Mouse (Mus musculus) hindbrain, embryonic 12.5 days (tissue): ENCODE measurements at regions not wholly inside any gene's neighbourhood (a gene's known extent, or its start where the extent isn't known, plus 50 kb on each side); places are given as distances from the start of the nearest gene placed in this dataset.
A peak's percentile ranks its signal among the peaks of the same experiment; 100 is the strongest.

ENCODE experiments used
- ATAC-seq: fragments of 200-750 bp; cut with Nextera tagmentation; 2 replicates; pipeline ENCODE4 v1.8.0; 2017; ENCODE audit warnings: moderate TSS enrichment; ENCODE audit not compliant: low FRiP score
- H3K27ac ChIP-seq: fragments of 300-500 bp; sonication (generic); 2 replicates; pipeline ENCODE4 v1.5.1; 2016; ENCODE audit warnings: mild to moderate bottlenecking
- H3K27me3 ChIP-seq: fragments of 300-500 bp; sonication (generic); 2 replicates; pipeline ENCODE4 v1.6.1; 2016; ENCODE audit warnings: mild to moderate bottlenecking
- H3K36me3 ChIP-seq: fragments of 300-500 bp; sonication (generic); 2 replicates; pipeline ENCODE4 v1.6.1; 2016; ENCODE audit warnings: mild to moderate bottlenecking
- H3K4me1 ChIP-seq: fragments of 300-500 bp; sonication (generic); 2 replicates; pipeline ENCODE4 v1.6.1; 2016
- H3K4me2 ChIP-seq: fragments of 300-500 bp; sonication (generic); replicated peaks from 2 replicates; pipeline ENCODE4 v1.6.1; 2016; ENCODE audit warnings: mild to moderate bottlenecking
- H3K4me3 ChIP-seq: fragments of 300-500 bp; sonication (generic); 2 replicates; pipeline ENCODE4 v1.5.1; 2016; ENCODE audit warnings: mild to moderate bottlenecking
- H3K9ac ChIP-seq: fragments of 300-500 bp; sonication (generic); 2 replicates; pipeline ENCODE4 v1.6.1; 2016; ENCODE audit warnings: mild to moderate bottlenecking, moderate library complexity
- H3K9me3 ChIP-seq: fragments of 300-500 bp; sonication (generic); replicated peaks from 2 replicates; pipeline ENCODE4 v1.6.1; 2016; ENCODE audit warnings: mild to moderate bottlenecking
- WGBS: fragments of 180-500 bp; shearing (Covaris S2); methylation state at CpG from one replicate; pipeline ENCODE4 v1.1.7; 2016; 5-methylcytosine and 5-hydroxymethylcytosine counted together

DNA sequence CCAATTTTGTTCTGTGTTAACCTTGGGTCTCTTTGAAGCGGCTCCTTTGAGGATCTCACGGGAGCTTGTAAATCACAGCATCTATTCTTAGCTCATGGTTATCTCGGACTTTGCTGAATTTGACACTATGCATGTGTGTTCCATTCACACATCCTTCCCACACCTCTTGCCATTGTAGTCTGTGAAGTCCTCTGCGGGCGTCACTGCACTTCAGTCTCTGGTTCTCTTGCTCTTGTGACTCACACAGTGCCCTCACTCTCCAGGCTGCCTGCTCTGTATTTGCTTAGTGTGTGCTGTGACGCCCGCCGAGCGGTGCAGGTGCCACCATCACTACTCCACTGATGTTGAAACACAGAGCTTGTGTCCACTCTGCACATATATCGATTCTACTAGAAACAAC lies 1271.2 kb downstream of the Synb start:
- Histone ChIP-seq H3K27me3 (no peaks in the 10 kb centered on the region), H3K4me2 (no peak overlapping the region), H3K9me3 (no peaks in the 10 kb centered on the region), H3K27ac (no peak overlapping the region), H3K4me1 (peaks cover 14% of the 10 kb centered on the region), H3K4me3 (no peak overlapping the region), H3K36me3 (no peaks in the 10 kb centered on the region), H3K9ac (no peak overlapping the region)
- no peak for ATAC-seq
- WGBS, result 92% methylated on average over 10 of the region's 10 CpGs

DNA sequence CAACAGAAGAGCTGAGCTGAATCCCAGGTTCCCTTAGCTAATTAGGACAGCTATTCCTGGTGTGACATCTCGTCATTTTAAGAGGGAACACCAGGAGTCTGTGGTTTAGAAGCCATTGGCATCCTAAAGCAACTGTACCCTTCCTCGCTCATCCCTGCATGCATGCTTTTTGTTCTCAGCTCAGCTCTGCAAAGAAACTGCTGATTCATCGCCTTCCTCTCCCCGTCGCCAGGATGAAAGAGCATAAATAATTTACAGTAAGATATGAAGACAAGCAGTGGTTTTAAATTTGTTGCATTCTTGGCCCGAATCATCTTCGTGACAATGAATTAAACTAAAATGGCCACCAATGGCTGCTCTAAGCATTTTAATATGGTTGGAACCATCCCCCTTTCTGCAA lies 1272.9 kb downstream of the Synb start:
- Histone ChIP-seq H3K27me3 (no peaks in the 10 kb centered on the region), H3K4me2 (no peak overlapping the region), H3K4me3 (no peak overlapping the region), H3K36me3 (no peaks in the 10 kb centered on the region), H3K9me3 (no peaks in the 10 kb centered on the region), H3K27ac (peak overlapping the region; percentile 55), H3K4me1 (peaks cover 14% of the 10 kb centered on the region), H3K9ac (no peak overlapping the region)
- no peak for ATAC-seq
- 70% methylated on average over 7 of the region's 7 CpGs for WGBS

DNA sequence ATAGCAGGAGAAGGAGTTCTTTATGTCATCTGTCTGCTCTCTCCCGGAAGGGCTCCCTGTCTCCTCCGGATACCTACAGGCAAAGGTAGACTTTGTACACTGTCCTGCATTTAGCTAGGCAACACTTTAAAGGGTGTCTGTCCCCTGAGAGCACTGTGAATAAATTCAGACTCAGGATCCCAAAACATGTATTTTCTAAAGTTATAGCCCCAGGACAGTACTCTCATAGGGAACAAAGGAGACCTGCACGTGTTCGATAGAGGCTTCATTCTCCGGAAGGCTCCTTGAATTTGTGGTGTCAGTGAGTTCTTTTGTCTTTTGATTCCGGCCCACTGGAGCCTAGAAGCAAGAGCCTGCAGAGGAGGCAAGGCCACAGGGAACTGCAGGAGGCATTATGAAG lies 1273.3 kb downstream of the Synb start:
- H3K4me2 ChIP-seq, result no peak overlapping the region
- peak overlapping the region; percentile 55 for H3K27ac ChIP-seq
- H3K27me3 ChIP-seq, result no peaks in the 10 kb centered on the region
- H3K4me1 ChIP-seq, result peaks cover 14% of the 10 kb centered on the region
- H3K4me3 ChIP-seq, result no peak overlapping the region
- ATAC-seq, result no peak
- H3K9me3 ChIP-seq, result no peaks in the 10 kb centered on the region
- no peak overlapping the region for H3K9ac ChIP-seq
- 45% methylated on average over 6 of the region's 6 CpGs for WGBS
- H3K36me3 ChIP-seq, result no peaks in the 10 kb centered on the region

DNA sequence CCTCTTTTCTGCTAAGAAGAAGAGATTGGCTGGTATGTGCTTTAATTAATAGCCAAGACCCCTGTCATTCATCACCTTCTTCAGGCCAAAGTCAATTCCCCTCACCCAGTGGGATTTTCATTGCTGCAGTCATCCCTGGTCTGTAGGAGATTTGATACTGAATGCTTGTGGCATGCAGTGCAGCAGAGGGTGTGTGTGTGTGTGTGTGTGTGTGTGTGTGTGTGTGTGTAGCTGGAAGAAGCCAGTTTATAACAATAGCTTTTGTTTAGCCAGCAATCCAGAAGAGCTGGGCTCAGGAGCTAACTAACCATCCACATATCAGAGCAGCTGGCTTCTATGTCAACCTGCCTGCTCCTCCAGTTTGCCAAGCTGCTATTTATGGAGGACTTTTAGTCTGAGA lies 1275.4 kb downstream of the Synb start:
- no peaks in the 10 kb centered on the region for H3K9me3 ChIP-seq
- H3K27ac ChIP-seq, result peak overlapping the region; percentile 64
- H3K4me2 ChIP-seq, result no peak overlapping the region
- H3K4me1 ChIP-seq, result peaks cover 14% of the 10 kb centered on the region
- H3K36me3 ChIP-seq, result no peaks in the 10 kb centered on the region
- peak; percentile 36; the same call in 1 of the 2 replicates for ATAC-seq
- no peak overlapping the region for H3K4me3 ChIP-seq
- no peak overlapping the region for H3K9ac ChIP-seq
- H3K27me3 ChIP-seq, result no peaks in the 10 kb centered on the region

DNA sequence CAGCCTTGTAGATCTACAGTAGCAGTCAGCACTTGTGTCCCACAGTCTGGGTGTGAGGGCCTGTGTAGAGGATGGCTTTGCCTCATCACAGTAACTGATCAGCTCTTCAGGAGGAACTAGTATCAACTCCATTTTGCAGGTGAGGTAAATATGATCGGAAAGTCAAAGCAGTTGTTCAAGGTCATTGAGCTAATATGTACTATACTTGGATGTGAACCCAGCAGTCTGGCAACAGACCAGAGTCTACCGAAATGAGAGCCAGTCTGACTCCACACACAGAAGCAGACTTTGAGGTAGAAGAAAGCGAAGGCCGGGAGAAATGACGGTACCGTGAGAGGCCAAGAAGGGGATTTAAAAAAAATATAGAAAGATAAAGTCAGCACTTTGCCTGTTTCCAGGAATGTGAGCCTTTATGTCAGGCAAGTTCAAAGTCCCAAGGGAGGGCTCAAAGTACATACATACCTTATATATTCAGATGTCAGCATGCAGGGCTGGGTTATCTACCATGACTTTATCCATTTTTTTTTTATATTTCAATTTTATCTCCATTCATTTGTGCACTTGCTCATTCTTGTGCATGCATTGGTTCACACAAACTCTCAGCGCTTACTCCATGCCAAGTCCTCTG lies 1297.2 kb downstream of the Synb start:
- no peak for ATAC-seq
- no peaks in the 10 kb centered on the region for H3K9me3 ChIP-seq
- H3K27ac ChIP-seq, result no peak overlapping the region
- no peak overlapping the region for H3K4me2 ChIP-seq
- H3K27me3 ChIP-seq, result no peaks in the 10 kb centered on the region
- no peaks in the 10 kb centered on the region for H3K36me3 ChIP-seq
- WGBS, result 85% methylated on average over 7 of the region's 7 CpGs
- peaks cover 6% of the 10 kb centered on the region; the same call in 1 of the 2 replicates for H3K4me1 ChIP-seq
- H3K9ac ChIP-seq, result no peak overlapping the region
- no peak overlapping the region for H3K4me3 ChIP-seq

DNA sequence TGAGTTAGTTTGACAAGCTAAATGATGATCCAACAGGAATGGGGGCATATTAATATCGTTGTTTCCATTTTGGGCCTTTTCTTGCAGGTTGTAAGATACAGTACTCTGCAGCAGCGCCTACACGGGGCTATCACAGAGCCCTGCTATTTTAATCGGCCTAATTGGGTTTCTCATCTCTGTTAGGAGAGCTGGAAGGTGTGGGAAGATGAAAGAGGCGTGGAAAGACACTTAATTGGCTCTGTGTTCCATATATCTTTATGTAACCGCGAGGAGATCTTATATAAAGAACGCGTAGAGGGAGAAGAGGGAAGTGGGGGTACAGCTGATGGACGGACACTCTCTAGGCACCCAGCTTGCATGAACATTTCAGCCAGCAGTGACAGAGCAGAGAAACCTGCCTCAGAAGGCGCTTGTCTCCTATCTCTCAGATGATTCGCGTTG lies 1300.5 kb downstream of the Synb start:
- no peak overlapping the region for H3K9ac ChIP-seq
- peak overlapping the region; percentile 30 for H3K4me2 ChIP-seq
- no peak overlapping the region for H3K27ac ChIP-seq
- H3K4me1 ChIP-seq, result peaks cover 6% of the 10 kb centered on the region; the same call in 1 of the 2 replicates
- no peak overlapping the region for H3K4me3 ChIP-seq
- ATAC-seq, result no peak
- no peaks in the 10 kb centered on the region for H3K36me3 ChIP-seq
- H3K9me3 ChIP-seq, result no peaks in the 10 kb centered on the region
- 62% methylated on average over 13 of the region's 13 CpGs for whole genome bisulfite sequencing
- no peaks in the 10 kb centered on the region for H3K27me3 ChIP-seq

DNA sequence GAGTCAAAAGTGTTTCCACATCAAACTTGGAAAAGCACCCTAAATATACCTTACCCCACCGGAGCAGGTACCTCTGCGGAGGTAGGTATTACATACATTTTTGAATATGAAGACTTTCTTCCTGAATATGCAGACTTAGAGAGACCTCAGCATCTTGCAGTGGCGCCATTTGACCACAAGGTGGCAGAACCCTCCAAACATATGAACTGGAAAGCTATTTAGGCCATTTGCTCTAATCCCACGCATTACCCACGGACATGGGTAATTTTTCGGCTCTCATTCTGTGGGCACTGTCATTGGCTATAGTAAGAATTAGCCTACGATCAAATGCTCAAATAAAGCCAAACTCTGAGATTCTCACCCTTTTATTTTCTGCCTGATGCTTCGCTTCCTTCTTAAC lies 1301.0 kb downstream of the Synb start:
- H3K36me3 ChIP-seq, result no peaks in the 10 kb centered on the region
- peak overlapping the region; percentile 30 for H3K4me2 ChIP-seq
- 19% methylated on average over 8 of the region's 8 CpGs for WGBS
- no peak overlapping the region for H3K27ac ChIP-seq
- 0 out of 2 replicates have a peak, but pooled peaks cover 3% of the 10 kb centered on the region for H3K9me3 ChIP-seq
- ATAC-seq, result peak; percentile 54; the same call in 1 of the 2 replicates
- no peaks in the 10 kb centered on the region for H3K27me3 ChIP-seq
- H3K4me1 ChIP-seq, result peaks cover 6% of the 10 kb centered on the region; the same call in 1 of the 2 replicates
- H3K4me3 ChIP-seq, result no peak overlapping the region
- H3K9ac ChIP-seq, result no peak overlapping the region

DNA sequence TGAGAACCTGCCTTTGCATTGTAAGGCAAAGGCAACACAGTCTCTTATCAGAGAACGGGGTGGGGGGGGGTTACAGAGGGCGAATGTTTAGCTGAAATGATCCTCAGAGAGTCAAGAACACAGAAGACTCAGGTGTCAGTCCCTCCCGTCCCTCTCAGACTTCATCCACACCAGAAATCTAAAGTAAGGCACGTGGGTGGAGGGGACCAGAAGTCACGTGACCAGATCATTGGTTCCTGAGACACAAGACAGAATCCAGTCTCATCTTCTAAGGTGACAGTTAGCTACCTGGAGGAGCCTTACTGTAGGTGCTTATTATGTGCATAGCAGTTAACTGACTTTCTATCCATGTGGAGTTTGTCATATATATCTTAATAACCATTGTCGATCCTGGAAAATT lies 1302.0 kb downstream of the Synb start:
- Histone ChIP-seq H3K4me2 (no peak overlapping the region), H3K27me3 (no peaks in the 10 kb centered on the region), H3K4me3 (no peak overlapping the region), H3K4me1 (peaks cover 6% of the 10 kb centered on the region; the same call in 1 of the 2 replicates), H3K9ac (no peak overlapping the region), H3K27ac (no peak overlapping the region), H3K36me3 (no peaks in the 10 kb centered on the region), H3K9me3 (0 out of 2 replicates have a peak, but pooled peaks cover 4% of the 10 kb centered on the region)
- no peak for ATAC-seq
- WGBS, result 72% methylated on average over 6 of the region's 6 CpGs

DNA sequence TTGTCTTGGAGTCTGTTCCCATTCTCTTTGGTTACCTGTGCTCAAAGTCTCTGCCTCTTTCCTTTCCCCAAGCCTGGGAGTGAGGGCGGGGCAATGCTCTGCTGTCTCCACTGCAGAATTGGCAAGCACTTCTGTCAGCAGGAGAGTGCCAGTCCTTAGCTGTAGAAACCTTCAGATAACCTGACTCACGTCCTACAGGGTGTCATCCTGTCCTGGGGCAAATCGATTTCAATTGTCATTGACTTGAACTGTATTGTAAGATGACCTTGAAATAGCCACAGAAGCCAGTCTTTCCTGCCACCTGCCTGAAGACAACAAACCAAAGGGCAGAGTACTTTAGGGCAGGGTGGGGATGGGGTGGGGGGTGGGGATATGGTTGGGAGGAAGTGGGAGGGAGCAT lies 1303.8 kb downstream of the Synb start:
- ATAC-seq, result no peak
- Histone ChIP-seq H3K4me2 (no peak overlapping the region), H3K36me3 (no peaks in the 10 kb centered on the region), H3K27ac (no peak overlapping the region), H3K9me3 (0 out of 2 replicates have a peak, but pooled peaks cover 4% of the 10 kb centered on the region), H3K4me1 (peaks cover 6% of the 10 kb centered on the region; the same call in 1 of the 2 replicates), H3K27me3 (no peaks in the 10 kb centered on the region), H3K4me3 (no peak overlapping the region), H3K9ac (no peak overlapping the region)
- WGBS, result 76% methylated on average over 3 of the region's 3 CpGs
